Mouse (Mus musculus) limb, embryonic 14.5 days (tissue): ENCODE measurements around the gene Pear1. TPM values are rescaled to one million over a fixed set of nuclear protein-coding genes. Genes with fewer than 3 reads are reported as not detected.
A peak's percentile ranks its signal among the peaks of the same experiment; 100 is the strongest.

Experiments used
- ATAC-seq: fragments of 200-750 bp; cut with Nextera tagmentation; 2 replicates; pipeline ENCODE4 v1.8.0; 2017; ENCODE audit warnings: low read depth, moderate number of reproducible peaks, moderate TSS enrichment; ENCODE audit not compliant: low FRiP score
- DNase-seq: peaks from one replicate; pipeline ENCODE4 v3.0.0-alpha.2; 2015; ENCODE audit warnings: low spot score
- H3K27ac ChIP-seq: fragments of 300-500 bp; sonication (generic); replicated peaks from 2 replicates; pipeline ENCODE4 v1.5.1; 2014; ENCODE audit warnings: low read depth, mild to moderate bottlenecking, low read length, moderate library complexity, mixed read lengths
- H3K27me3 ChIP-seq: fragments of 300-500 bp; sonication (generic); 2 replicates; pipeline ENCODE4 v1.6.1; 2014; ENCODE audit warnings: low read length, mixed read lengths; ENCODE audit not compliant: control insufficient read depth, insufficient read depth
- H3K36me3 ChIP-seq: fragments of 300-500 bp; sonication (generic); 2 replicates; pipeline ENCODE4 v1.6.1; 2014; ENCODE audit warnings: mild to moderate bottlenecking, low read length, moderate library complexity, mixed read lengths; ENCODE audit not compliant: control insufficient read depth, insufficient read depth
- H3K4me1 ChIP-seq: fragments of 300-500 bp; sonication (generic); 2 replicates; pipeline ENCODE4 v1.6.1; 2014; ENCODE audit warnings: antibody characterized with exemption, low read length, mixed read lengths; ENCODE audit not compliant: control insufficient read depth, insufficient read depth
- H3K4me2 ChIP-seq: fragments of 300-500 bp; sonication (generic); replicated peaks from 2 replicates; pipeline ENCODE4 v1.6.1; 2014; ENCODE audit warnings: low read depth, mild to moderate bottlenecking, low read length, moderate library complexity; ENCODE audit not compliant: severe bottlenecking
- H3K4me3 ChIP-seq: fragments of 300-500 bp; sonication (generic); replicated peaks from 2 replicates; pipeline ENCODE4 v1.5.1; 2014; ENCODE audit warnings: low read length
- H3K9ac ChIP-seq: fragments of 300-500 bp; sonication (generic); 2 replicates; pipeline ENCODE4 v1.6.1; 2014; ENCODE audit warnings: mild to moderate bottlenecking, low read depth, low read length, moderate library complexity; ENCODE audit not compliant: severe bottlenecking
- H3K9me3 ChIP-seq: fragments of 300-500 bp; sonication (generic); 2 replicates; pipeline ENCODE4 v1.6.1; 2016; ENCODE audit warnings: low read length; ENCODE audit not compliant: control insufficient read depth
- POLR2A ChIP-seq: fragments of 200-500 bp; IDR thresholded peaks from 2 replicates; pipeline ENCODE4 v1.8.0; 2012; ENCODE audit warnings: inconsistent platforms, mild to moderate bottlenecking, moderate library complexity, borderline replicate concordance; ENCODE audit not compliant: insufficient read depth, insufficient read length; ENCODE audit errors: extremely low read depth
- WGBS: fragments of 180-500 bp; shearing (Covaris S2); extraction: QIAGEN DNeasy Blood & Tissue Kit; methylation state at CpG from one replicate; pipeline ENCODE4 v1.1.7; 2014; 5-methylcytosine and 5-hydroxymethylcytosine counted together
- polyA plus RNA-seq, 2 experiments: library from polyadenylated mRNA; depleted of rRNA in 1 of 2; stranded (reverse) in 1 of 2; unstranded in 1 of 2; fragments of >200 nt; fragmentation: Nextera tagmentation in 1 of 2; extraction: Ambion mirVana in 1 of 2; gene quantifications; 2 replicates each; pipeline versions ENCODE4 v1.2.1 to v1.2.3; 2012 to 2014

Pear1 gene
- polyA plus RNA-seq, 2 experiments: 21.5 to 47.2 TPM

- Histone ChIP-seq H3K9ac (no peak overlapping the region), H3K4me3 (no peak overlapping the region), H3K4me1 (peaks cover 9% of the 10 kb centered on the region), H3K9me3 (no peaks in the 10 kb centered on the region), H3K27me3 (no peaks in the 10 kb centered on the region), H3K4me2 (no peak overlapping the region), H3K27ac (no peak overlapping the region), H3K36me3 (no peaks in the 10 kb centered on the region)
- ATAC-seq (no peak), DNase-seq (no peak)
- WGBS: 54% methylated on average over 6 of the region's 6 CpGs
- TF ChIP-seq POLR2A: no peak
Measured at GRCm38 (mm10) chr3:87771088-87771487, 53.0 kb downstream of the Pear1 start.

GRCm38 (mm10) chr3:87770280-87770679 lies 53.8 kb downstream of the Pear1 start:
- no peak overlapping the region for H3K27ac ChIP-seq
- no peaks in the 10 kb centered on the region for H3K9me3 ChIP-seq
- H3K4me2 ChIP-seq: no peak overlapping the region
- peaks cover 16% of the 10 kb centered on the region for H3K4me1 ChIP-seq
- ATAC-seq (no peak), DNase-seq (peak; percentile 69)
- no peak overlapping the region for H3K9ac ChIP-seq
- H3K36me3 ChIP-seq: no peaks in the 10 kb centered on the region
- WGBS: under 1% methylated on average over 4 of the region's 4 CpGs
- no peak overlapping the region for H3K4me3 ChIP-seq
- H3K27me3 ChIP-seq: no peaks in the 10 kb centered on the region
- no peak for TF ChIP-seq POLR2A

GRCm38 (mm10) chr3:87769506-87769905 lies 54.6 kb downstream of the Pear1 start:
- 74% methylated on average over 8 of the region's 8 CpGs for WGBS
- Histone ChIP-seq H3K4me1 (peaks cover 24% of the 10 kb centered on the region), H3K27ac (no peak overlapping the region), H3K9ac (no peak overlapping the region), H3K4me2 (peak overlapping the region; percentile 56; the same call in 1 of the 2 replicates), H3K4me3 (no peak overlapping the region; the same call in 1 of the 2 replicates), H3K27me3 (no peaks in the 10 kb centered on the region), H3K9me3 (no peaks in the 10 kb centered on the region), H3K36me3 (no peaks in the 10 kb centered on the region)
- no peak for TF ChIP-seq POLR2A
- DNase-seq (no peak), ATAC-seq (no peak)

GRCm38 (mm10) chr3:87768844-87769243 lies 55.3 kb downstream of the Pear1 start:
- TF ChIP-seq POLR2A: no peak
- Histone ChIP-seq H3K4me1 (peaks cover 31% of the 10 kb centered on the region), H3K27ac (peak overlapping the region; percentile 62; the same call in 1 of the 2 replicates), H3K9ac (peak overlapping the region; percentile 63), H3K36me3 (no peaks in the 10 kb centered on the region), H3K27me3 (no peaks in the 10 kb centered on the region), H3K4me3 (peak overlapping the region; percentile 50), H3K4me2 (peak overlapping the region; percentile 56), H3K9me3 (no peaks in the 10 kb centered on the region)
- WGBS: under 1% methylated on average over 26 of the region's 37 CpGs
- ATAC-seq (peak; percentile 68), DNase-seq (peak; percentile 74)

GRCm38 (mm10) chr3:87768431-87768830 lies 55.7 kb downstream of the Pear1 start:
- TF ChIP-seq POLR2A: no peak
- peak overlapping the region; percentile 62; the same call in 1 of the 2 replicates for H3K27ac ChIP-seq

More at GRCm38 (mm10) chr3:87768431-87768830, 55.7 kb downstream of the Pear1 start:
- Histone ChIP-seq H3K4me2 (peak overlapping the region; percentile 56), H3K9me3 (no peaks in the 10 kb centered on the region), H3K4me1 (peaks cover 35% of the 10 kb centered on the region), H3K27me3 (no peaks in the 10 kb centered on the region), H3K36me3 (no peaks in the 10 kb centered on the region), H3K4me3 (peak overlapping the region; percentile 50), H3K9ac (peak overlapping the region; percentile 63)
- WGBS: 38% methylated on average over 6 of the region's 6 CpGs
- ATAC-seq (no peak), DNase-seq (no peak)
